Mouse (Mus musculus): ENCODE measurements around the gene Tnp1. TPM values are rescaled to one million over a fixed set of nuclear protein-coding genes. Genes with fewer than 3 reads are reported as not detected.

The Tnp1 gene
- total and polyA plus RNA-seq, 2 experiments = not detected

- DNase-seq (ENCODE audit: extremely low read depth, low read depth, low spot score) = no peak
- Histone ChIP-seq H3K79me2 (ENCODE audit: control insufficient read depth, insufficient read depth, low read length) (no peaks in the 10 kb centered on the region), H3K4me1 (ENCODE audit: control insufficient read depth, insufficient read depth, low read length) (no peaks in the 10 kb centered on the region), H3K9ac (ENCODE audit: low read depth, low read length) (no peak overlapping the region), H3K27me3 (ENCODE audit: control insufficient read depth, insufficient read depth, low read length) (no peaks in the 10 kb centered on the region), H3K4me3 (ENCODE audit: insufficient read depth, low read depth, low read length) (no peak overlapping the region), H3K27ac (replicated peaks; ENCODE audit: insufficient read depth, low read depth, low read length) (no peak overlapping the region), H3K36me3 (ENCODE audit: control insufficient read depth, insufficient read depth, low read length) (no peaks in the 10 kb centered on the region)
- 92% methylated on average over 9 of the region's 9 CpGs for WGBS
- TF ChIP-seq CTCF (IDR thresholded peaks at IDR 0.05; ENCODE audit: low read depth, low read length) (no peak), POLR2A (IDR thresholded peaks at IDR 0.05; ENCODE audit: extremely low read depth, insufficient read depth, low read length) (no peak)
Measured at GRCm38 (mm10) chr1:72978956-72979355, 36.8 kb downstream of the Tnp1 start.

- no peak overlapping the region for H3K27ac ChIP-seq (replicated peaks; ENCODE audit: insufficient read depth, low read depth, low read length)
- DNase-seq (ENCODE audit: extremely low read depth, low read depth, low spot score) = no peak
- H3K4me1 ChIP-seq (ENCODE audit: control insufficient read depth, insufficient read depth, low read length) = no peaks in the 10 kb centered on the region
- TF ChIP-seq CTCF (IDR thresholded peaks at IDR 0.05; ENCODE audit: low read depth, low read length) (no peak), POLR2A (IDR thresholded peaks at IDR 0.05; ENCODE audit: extremely low read depth, insufficient read depth, low read length) (no peak)
- H3K27me3 ChIP-seq (ENCODE audit: control insufficient read depth, insufficient read depth, low read length) = no peaks in the 10 kb centered on the region
- no peaks in the 10 kb centered on the region for H3K79me2 ChIP-seq (ENCODE audit: control insufficient read depth, insufficient read depth, low read length)
- no peak overlapping the region for H3K9ac ChIP-seq (ENCODE audit: low read depth, low read length)
- H3K36me3 ChIP-seq (ENCODE audit: control insufficient read depth, insufficient read depth, low read length) = no peaks in the 10 kb centered on the region
- no peak overlapping the region for H3K4me3 ChIP-seq (ENCODE audit: insufficient read depth, low read depth, low read length)
Measured at GRCm38 (mm10) chr1:72974226-72974625, 41.5 kb downstream of the Tnp1 start.

GRCm38 (mm10) chr1:72970461-72970860 lies 45.2 kb downstream of the Tnp1 start:
- no peaks in the 10 kb centered on the region for H3K79me2 ChIP-seq (ENCODE audit: control insufficient read depth, insufficient read depth, low read length)
- DNase-seq (ENCODE audit: extremely low read depth, low read depth, low spot score) = no peak
- H3K4me1 ChIP-seq (ENCODE audit: control insufficient read depth, insufficient read depth, low read length) = no peaks in the 10 kb centered on the region
- no peak overlapping the region for H3K4me3 ChIP-seq (ENCODE audit: insufficient read depth, low read depth, low read length)
- no peaks in the 10 kb centered on the region for H3K36me3 ChIP-seq (ENCODE audit: control insufficient read depth, insufficient read depth, low read length)
- TF ChIP-seq POLR2A (IDR thresholded peaks at IDR 0.05; ENCODE audit: extremely low read depth, insufficient read depth, low read length) (no peak), CTCF (IDR thresholded peaks at IDR 0.05; ENCODE audit: low read depth, low read length) (no peak)
- no peak overlapping the region for H3K27ac ChIP-seq (replicated peaks; ENCODE audit: insufficient read depth, low read depth, low read length)
- 72% methylated on average over 9 of the region's 9 CpGs for WGBS
- H3K9ac ChIP-seq (ENCODE audit: low read depth, low read length) = no peak overlapping the region
- H3K27me3 ChIP-seq (ENCODE audit: control insufficient read depth, insufficient read depth, low read length) = no peaks in the 10 kb centered on the region

- 28% methylated on average over 10 of the region's 10 CpGs for WGBS
- Histone ChIP-seq H3K27ac (replicated peaks; ENCODE audit: insufficient read depth, low read depth, low read length) (no peak overlapping the region), H3K4me1 (ENCODE audit: control insufficient read depth, insufficient read depth, low read length) (no peaks in the 10 kb centered on the region)
Measured at GRCm38 (mm10) chr1:72969113-72969812, 46.4 kb downstream of the Tnp1 start.

GRCm38 (mm10) chr1:72966423-72966822 lies 49.3 kb downstream of the Tnp1 start:
- no peaks in the 10 kb centered on the region for H3K36me3 ChIP-seq (ENCODE audit: control insufficient read depth, insufficient read depth, low read length)
- no peak for TF ChIP-seq CTCF (IDR thresholded peaks at IDR 0.05; ENCODE audit: low read depth, low read length)
- no peak for TF ChIP-seq POLR2A (IDR thresholded peaks at IDR 0.05; ENCODE audit: extremely low read depth, insufficient read depth, low read length)
- no peak overlapping the region for H3K9ac ChIP-seq (ENCODE audit: low read depth, low read length)
- H3K4me1 ChIP-seq (ENCODE audit: control insufficient read depth, insufficient read depth, low read length) = no peaks in the 10 kb centered on the region
- DNase-seq (ENCODE audit: extremely low read depth, low read depth, low spot score) = no peak
- no peak overlapping the region for H3K27ac ChIP-seq (replicated peaks; ENCODE audit: insufficient read depth, low read depth, low read length)
- H3K27me3 ChIP-seq (ENCODE audit: control insufficient read depth, insufficient read depth, low read length) = no peaks in the 10 kb centered on the region
- H3K4me3 ChIP-seq (ENCODE audit: insufficient read depth, low read depth, low read length) = no peak overlapping the region
- no peaks in the 10 kb centered on the region for H3K79me2 ChIP-seq (ENCODE audit: control insufficient read depth, insufficient read depth, low read length)
- 90% methylated on average over 4 of the region's 4 CpGs for WGBS

More at GRCm38 (mm10) chr1:72969113-72969812, 46.4 kb downstream of the Tnp1 start:
- DNase-seq (ENCODE audit: extremely low read depth, low read depth, low spot score) = no peak
- no peak for TF ChIP-seq POLR2A (IDR thresholded peaks at IDR 0.05; ENCODE audit: extremely low read depth, insufficient read depth, low read length)
- no peak for TF ChIP-seq CTCF (IDR thresholded peaks at IDR 0.05; ENCODE audit: low read depth, low read length)
- Histone ChIP-seq H3K4me3 (ENCODE audit: insufficient read depth, low read depth, low read length) (no peak overlapping the region), H3K79me2 (ENCODE audit: control insufficient read depth, insufficient read depth, low read length) (no peaks in the 10 kb centered on the region), H3K9ac (ENCODE audit: low read depth, low read length) (no peak overlapping the region), H3K36me3 (ENCODE audit: control insufficient read depth, insufficient read depth, low read length) (no peaks in the 10 kb centered on the region), H3K27me3 (ENCODE audit: control insufficient read depth, insufficient read depth, low read length) (no peaks in the 10 kb centered on the region)

Other genes starting within 250 kb of the Tnp1 start
- gene Igfbp2, start 191.4 kb downstream of the Tnp1 start, total RNA-seq (2014; rRNA removed) = 500 and 747 TPM in 2 replicates
- gene Igfbp2, start 191.4 kb downstream of the Tnp1 start, polyA plus RNA-seq (2012; rRNA removed) = 223 and 1,009 TPM in 2 replicates
- gene Igfbp5, start 141.0 kb downstream of the Tnp1 start, total RNA-seq (2014; rRNA removed) = 2.2 and 3.0 TPM in 2 replicates
- 2.4 and 5.7 TPM in 2 replicates for gene Igfbp5, start 141.0 kb downstream of the Tnp1 start, polyA plus RNA-seq (2012; rRNA removed)